Mouse (Mus musculus) forebrain, postnatal 0 days (tissue): ENCODE measurements around the gene Styxl1. TPM values are rescaled to one million over a fixed set of nuclear protein-coding genes. Genes with fewer than 3 reads are reported as not detected.

ENCODE experiments used
- ATAC-seq: fragments of 200-750 bp; cut with Nextera tagmentation; 2 replicates; pipeline ENCODE4 v1.8.0; 2017; ENCODE audit warnings: mild to moderate bottlenecking, moderate library complexity
- DNase-seq: peaks from one replicate; pipeline ENCODE4 v3.0.0-alpha.2; 2015
- H3K27ac ChIP-seq: fragments of 300-500 bp; sonication (generic); 2 replicates; pipeline ENCODE4 v1.5.1; 2014; ENCODE audit warnings: low read depth, mild to moderate bottlenecking, antibody characterized with exemption, low read length, moderate library complexity, mixed read lengths
- H3K27me3 ChIP-seq: fragments of 300-500 bp; sonication (generic); 2 replicates; pipeline ENCODE4 v1.6.1; 2014; ENCODE audit warnings: mild to moderate bottlenecking, low read length, mixed read lengths; ENCODE audit not compliant: insufficient read depth
- H3K36me3 ChIP-seq: fragments of 300-500 bp; sonication (generic); 2 replicates; pipeline ENCODE4 v1.6.1; 2014; ENCODE audit warnings: mild to moderate bottlenecking, moderate library complexity; ENCODE audit not compliant: insufficient read depth
- H3K4me1 ChIP-seq: fragments of 300-500 bp; sonication (generic); 2 replicates; pipeline ENCODE4 v1.6.1; 2014; ENCODE audit warnings: antibody characterized with exemption; ENCODE audit not compliant: insufficient read depth
- H3K4me2 ChIP-seq: fragments of 300-500 bp; sonication (generic); 2 replicates; pipeline ENCODE4 v1.6.1; 2014; ENCODE audit warnings: low read depth, mild to moderate bottlenecking, moderate library complexity
- H3K4me3 ChIP-seq: fragments of 300-500 bp; sonication (generic); 2 replicates; pipeline ENCODE4 v1.5.1; 2014; ENCODE audit warnings: low read depth, low read length, mixed read lengths
- H3K9ac ChIP-seq: fragments of 300-500 bp; sonication (generic); 2 replicates; pipeline ENCODE4 v1.6.1; 2014; ENCODE audit warnings: mild to moderate bottlenecking
- H3K9me3 ChIP-seq: fragments of 300-500 bp; sonication (generic); 2 replicates; pipeline ENCODE4 v1.6.1; 2016; ENCODE audit warnings: low read length
- CTCF ChIP-seq: sonication (generic); IDR thresholded peaks from 2 replicates; pipeline ENCODE4 v1.5.1; 2016; ENCODE audit warnings: antibody characterized with exemption, control low read depth, low read depth
- WGBS: fragments of 180-500 bp; shearing (Covaris S2); extraction: QIAGEN DNeasy Blood & Tissue Kit; methylation state at CpG from one replicate; pipeline ENCODE4 v1.1.7; 2014; 5-methylcytosine and 5-hydroxymethylcytosine counted together
- polyA plus RNA-seq: library from polyadenylated mRNA; unstranded; fragments of >200 nt; fragmentation: Nextera tagmentation; extraction: Ambion mirVana; gene quantifications from 2 replicates; pipeline ENCODE4 v1.2.1, GENCODE M21; 2015
- total RNA-seq: library from RNA; depleted of rRNA; stranded (reverse); fragments of >200 nt; gene quantifications from 2 replicates; pipeline ENCODE4 v1.2.3, GENCODE M21; 2014

The Styxl1 gene
- total and polyA plus RNA-seq, 2 experiments from 2014 or later, result 0.29 to 1.0 TPM

GRCm38 (mm10) chr5:135743741-135744609 is 34.2 kb downstream of the Styxl1 start, which contains the start of gene Tmem120a:
Gene Tmem120a, minus strand, starts transcription at chr5:135744448.
- peak within 1 kb of the TSS; percentile 36; the same call in 1 of the 2 replicates for H3K27ac ChIP-seq
- under 1% methylated on average over 60 of the region's 60 CpGs for WGBS
- peak within 1 kb of the TSS; percentile 87 for H3K9ac ChIP-seq
- H3K9me3 ChIP-seq, result no peaks in the 10 kb centered on the region
- DNase-seq (peak; percentile 94), ATAC-seq (peak; percentile 97)
- TF ChIP-seq CTCF, result no peak
- no peaks in the 10 kb centered on the region for H3K27me3 ChIP-seq
- H3K4me1 ChIP-seq, result peaks cover 4% of the 10 kb centered on the region; the same call in 1 of the 2 replicates
- H3K4me2 ChIP-seq, result peak within 1 kb of the TSS; percentile 91
- peaks cover 22% of the 10 kb centered on the region for H3K36me3 ChIP-seq
- peak within 1 kb of the TSS; percentile 89 for H3K4me3 ChIP-seq

- ATAC-seq (peak; percentile 74), DNase-seq (peak; percentile 63)
- TF ChIP-seq CTCF, result no peak
- H3K4me2 ChIP-seq, result peak overlapping the region; percentile 91
- peak overlapping the region; percentile 89 for H3K4me3 ChIP-seq
- peaks cover 22% of the 10 kb centered on the region for H3K36me3 ChIP-seq
- H3K4me1 ChIP-seq, result peaks cover 4% of the 10 kb centered on the region; the same call in 1 of the 2 replicates
- no peaks in the 10 kb centered on the region for H3K27me3 ChIP-seq
- 0 out of 2 replicates have a peak overlapping the region, but pooled peaks have one; percentile 36 for H3K27ac ChIP-seq
- no peaks in the 10 kb centered on the region for H3K9me3 ChIP-seq
- H3K9ac ChIP-seq, result peak overlapping the region; percentile 87
- 22% methylated on average over 18 of the region's 18 CpGs for WGBS
These were observed 35.0 kb downstream of the Styxl1 start for GRCm38 (mm10) chr5:135742941-135743740.

GRCm38 (mm10) chr5:135742156-135742555 is 36.0 kb downstream of the Styxl1 start:
- no peak for TF ChIP-seq CTCF
- Histone ChIP-seq H3K27ac (no peak overlapping the region), H3K4me3 (no peak overlapping the region), H3K9ac (no peak overlapping the region), H3K27me3 (no peaks in the 10 kb centered on the region), H3K4me1 (peaks cover 4% of the 10 kb centered on the region; the same call in 1 of the 2 replicates), H3K9me3 (no peaks in the 10 kb centered on the region), H3K36me3 (peaks cover 27% of the 10 kb centered on the region), H3K4me2 (no peak overlapping the region)
- WGBS, result 65% methylated on average over 10 of the region's 10 CpGs
- DNase-seq (no peak), ATAC-seq (no peak)

GRCm38 (mm10) chr5:135738266-135738665 is 39.9 kb downstream of the Styxl1 start:
- Histone ChIP-seq H3K9ac (no peak overlapping the region), H3K36me3 (peaks cover 65% of the 10 kb centered on the region), H3K4me2 (no peak overlapping the region), H3K4me3 (no peak overlapping the region), H3K9me3 (no peaks in the 10 kb centered on the region), H3K27ac (no peak overlapping the region), H3K27me3 (no peaks in the 10 kb centered on the region), H3K4me1 (peaks cover 3% of the 10 kb centered on the region; the same call in 1 of the 2 replicates)
- DNase-seq (no peak), ATAC-seq (no peak)
- TF ChIP-seq CTCF, result no peak
- 22% methylated on average over 6 of the region's 6 CpGs for WGBS

GRCm38 (mm10) chr5:135737154-135737553 is 41.0 kb downstream of the Styxl1 start:
- Histone ChIP-seq H3K4me3 (no peak overlapping the region), H3K27ac (no peak overlapping the region), H3K36me3 (peaks cover 76% of the 10 kb centered on the region), H3K4me1 (no peaks in the 10 kb centered on the region), H3K27me3 (no peaks in the 10 kb centered on the region), H3K9ac (no peak overlapping the region), H3K9me3 (no peaks in the 10 kb centered on the region), H3K4me2 (no peak overlapping the region)
- no peak for ATAC-seq
- peak; percentile 55 for TF ChIP-seq CTCF
- 79% methylated on average over 7 of the region's 7 CpGs for WGBS
- DNase-seq, result no peak

GRCm38 (mm10) chr5:135736544-135736943 is 41.6 kb downstream of the Styxl1 start:
- Histone ChIP-seq H3K9ac (no peak overlapping the region), H3K27me3 (no peaks in the 10 kb centered on the region), H3K9me3 (no peaks in the 10 kb centered on the region), H3K4me2 (no peak overlapping the region), H3K27ac (no peak overlapping the region), H3K36me3 (peaks cover 78% of the 10 kb centered on the region), H3K4me1 (no peaks in the 10 kb centered on the region), H3K4me3 (no peak overlapping the region)
- WGBS, result 94% methylated on average over 16 of the region's 16 CpGs
- no peak for TF ChIP-seq CTCF
- DNase-seq, result no peak
- no peak for ATAC-seq
